Mouse (Mus musculus): Measurements from ENCODE around the gene Ndufv3.
A peak's percentile ranks its signal among the peaks of the same experiment; 100 is the strongest.

DNA sequence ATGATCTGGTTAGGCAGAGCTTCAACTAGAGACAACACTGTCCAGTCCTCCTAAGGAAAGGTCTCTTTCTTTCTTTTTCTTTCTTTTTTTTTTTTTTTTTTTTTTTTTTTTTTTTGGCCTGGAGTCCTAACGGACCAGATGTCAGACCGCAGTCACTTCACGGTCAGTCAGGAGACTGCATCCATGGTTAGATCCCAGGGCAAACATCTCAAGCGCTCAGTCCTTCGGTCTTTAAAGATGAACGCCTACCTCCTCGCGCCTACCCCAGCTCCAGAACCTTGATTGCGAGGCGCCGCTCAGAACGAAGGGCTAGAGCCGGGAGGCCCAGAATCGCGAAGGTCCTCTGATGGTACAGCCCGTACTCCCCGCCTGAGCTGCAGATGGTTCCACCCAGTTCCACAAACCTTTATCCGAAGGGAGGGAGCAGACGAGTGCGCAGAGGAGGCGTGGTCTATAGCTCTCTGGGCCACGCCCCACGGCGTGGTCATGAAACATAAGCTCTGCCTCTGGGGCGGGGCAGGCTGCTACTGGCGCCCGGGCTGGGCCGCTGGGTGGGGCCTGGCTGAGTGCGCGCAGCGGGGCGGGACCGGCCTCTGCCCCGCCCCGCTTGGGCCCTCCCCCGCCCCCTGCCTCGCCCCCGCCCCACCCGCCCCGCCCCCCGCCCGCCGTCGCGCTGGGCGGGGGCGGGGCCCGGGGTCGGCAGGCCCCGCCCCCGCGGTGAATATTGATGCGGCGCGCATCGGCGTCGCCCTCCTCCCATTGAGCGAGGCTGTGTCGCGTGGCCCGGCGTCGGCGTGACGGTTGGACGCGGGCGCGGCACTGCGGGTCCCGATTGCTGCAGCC, 44.3 kb downstream of the Ndufv3 start, which contains the start of gene Pknox1:
- no peak for TF ChIP-seq CTCF (IDR thresholded peaks at IDR 0.05; ENCODE audit: borderline replicate concordance, insufficient read depth, low read length)
- peak; percentile 74 for TF ChIP-seq POLR2A (IDR thresholded peaks at IDR 0.05; ENCODE audit: low read depth, low read length)
